9 mouse cellular contexts compared by ENCODE assay signal in the genomic region with DNA sequence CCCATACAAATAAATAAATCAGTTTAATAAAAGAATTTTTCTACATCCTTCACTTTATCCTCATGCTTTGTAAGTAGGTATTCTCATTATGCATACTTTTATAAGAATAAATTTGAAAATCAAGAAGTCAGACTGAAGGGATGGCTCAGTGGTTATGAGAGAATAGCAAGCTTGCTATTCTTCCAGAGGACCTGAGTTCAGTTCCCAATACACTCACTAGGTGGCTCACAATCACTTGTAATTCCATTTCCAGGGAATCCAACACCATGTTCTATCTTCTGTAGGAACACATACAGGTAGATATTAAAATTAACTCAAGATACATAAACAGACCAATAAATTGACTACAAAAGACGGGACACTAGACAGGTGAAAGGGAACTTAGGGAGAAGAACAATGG. TPM values are rescaled to one million over a fixed set of nuclear protein-coding genes. Genes with fewer than 3 reads are reported as not detected.
DNase-seq lines count a peak whose midpoint lies in the region; ATAC-seq and TF ChIP-seq lines count a peak whose summit lies in the region.
"Had no signal": no experiment of that assay in that cellular context is flagged by ENCODE, and none has a peak within 500 bp of the region (broad histone marks: within the 10 kb centered on the region; RNA-seq: fewer than 3 reads in every experiment).

No protein-coding gene starts in this region.

- no peak overlapping the region for H3K4me3 ChIP-seq in gastrocnemius, adult 2 months
- H3K4me3 ChIP-seq in hindbrain, embryonic 13.5 days = no peak overlapping the region
- H3K4me3 ChIP-seq in left cerebral cortex, adult 2 months = no peak overlapping the region
- H3K4me3 ChIP-seq: myocyte had no signal

- no peak overlapping the region for H3K4me2 ChIP-seq in hindbrain, embryonic 13.5 days

- peak overlapping the region; percentile 56; the same call in 1 of the 2 replicates for H3K27ac ChIP-seq in gastrocnemius, adult 2 months
- H3K27ac ChIP-seq in hindbrain, embryonic 13.5 days = no peak overlapping the region
- H3K27ac ChIP-seq in left cerebral cortex, adult 2 months = no peak overlapping the region

- no peak overlapping the region for H3K9ac ChIP-seq in hindbrain, embryonic 13.5 days

- WGBS in hindbrain, embryonic 13.5 days = 88% methylated on average over 1 of the region's 1 CpGs

- no peaks in the 10 kb centered on the region for H3K9me3 ChIP-seq in hindbrain, embryonic 13.5 days

- TF ChIP-seq CTCF in gastrocnemius, adult 2 months (IDR thresholded peaks at IDR 0.05) = peak; percentile 80
- TF ChIP-seq CTCF in left cerebral cortex, adult 2 months (IDR thresholded peaks at IDR 0.05) = peak; percentile 80

- no peak for DNase-seq in gastrocnemius, adult 2 months
- DNase-seq in gastrocnemius, postnatal 14 days = no peak
- DNase-seq in A20 (ENCODE audit: low read depth, low spot score) = peak; percentile 40
- peak in 1 of 2 experiments; percentile 39 for DNase-seq in left cerebral cortex, adult 2 months (ENCODE audit: extremely low spot score in 1 of 2, low spot score in 2 of 2)
- peak; percentile 27 for DNase-seq in right cerebral cortex, postnatal 14 days

- H3K36me3 ChIP-seq in hindbrain, embryonic 13.5 days = no peaks in the 10 kb centered on the region

- intact Hi-C loops in gastrocnemius, adult 2 months (cut with DNase I) = loop anchor here (2.0 kb wide), 1 partner anchor 90 kb away; no protein-coding TSS in a partner anchor
- intact Hi-C loops in gastrocnemius, postnatal 14 days (cut with DNase I; ENCODE audit: low total_unique reads) = loop anchor here (10.0 kb wide), 1 partner anchor 86 kb away; no protein-coding TSS in a partner anchor
- intact Hi-C loops in left cerebral cortex, adult 2 months (cut with DNase I) = loop anchor here (1.0 to 2.0 kb wide), 3 partner anchors 42 to 112 kb away; no protein-coding TSS in a partner anchor

- ATAC-seq in cerebellum, adult (ENCODE audit: insufficient number of reproducible peaks, low FRiP score, low TSS enrichment) = peak; percentile 74; the same call in 1 of the 2 replicates
- ATAC-seq in hindbrain, embryonic 13.5 days (ENCODE audit: low FRiP score) = 0 out of 2 replicates have a peak, but pooled peaks have one; percentile 59
- ATAC-seq in megakaryocyte-erythroid progenitor cell, adult 5-6 weeks (replicated peaks; ENCODE audit: low FRiP score, low TSS enrichment, poor library complexity, severe bottlenecking) = no peak

- no peaks in the 10 kb centered on the region for H3K27me3 ChIP-seq in hindbrain, embryonic 13.5 days

- H3K4me1 ChIP-seq in hindbrain, embryonic 13.5 days (replicated peaks) = peaks cover 6% of the 10 kb centered on the region

RNA-seq across cellular contexts. Expression of a gene that starts 44.3 kb away (rescaled TPM):
- 10 to 100 TPM; 49.4 to 54.1 TPM for total RNA-seq in gastrocnemius, adult 2 months (2021)
- total RNA-seq in gastrocnemius, postnatal 14 days (2021) = 10 to 100 TPM; 65.3 to 69.9 TPM
- polyA plus RNA-seq in hindbrain, embryonic 13.5 days (2015; fragmentation: Nextera tagmentation; extraction: Ambion mirVana) = 19.5 and 20.5 TPM in 2 replicates
- 10 to 100 TPM; 31.0 to 35.9 TPM for total RNA-seq in left cerebral cortex, adult 2 months (2021)
- 0.49 TPM in 1 of 2 replicates, not detected in the other for total RNA-seq in megakaryocyte-erythroid progenitor cell, adult 5-6 weeks (2014; fragmentation: Nextera tagmentation)
- total RNA-seq in megakaryocyte-erythroid progenitor cell, adult 5-6 weeks (2017) = not detected in 2 replicates

Comparison
In these comparisons a context has a peak if more than half of its experiments do, and no peak if none do; other contexts are left out.
1. DNase-seq: peak in A20 (single experiment) and right cerebral cortex, postnatal 14 days (single experiment); none in gastrocnemius, adult 2 months (single experiment) and gastrocnemius, postnatal 14 days (single experiment).
2. RNA of a gene that starts 44.3 kb away (total RNA-seq): 65.3 to 69.9 TPM in gastrocnemius, postnatal 14 days, 49.4 to 54.1 TPM in gastrocnemius, adult 2 months and 31.0 to 35.9 TPM in left cerebral cortex, adult 2 months; 0.49 TPM in megakaryocyte-erythroid progenitor cell, adult 5-6 weeks; every median in the first group is over 10 times any median in the second.